Mouse (Mus musculus): ENCODE results near the gene Dnah7a. TPM values are rescaled to one million over a fixed set of nuclear protein-coding genes. Genes with fewer than 3 reads are reported as not detected.
"Not testable (repeated sequence)": the region's sequence is repeated elsewhere in the genome, so short reads cannot be mapped to it uniquely, and the experiment has no call there.

Gene Dnah7a
- total RNA-seq, 4 experiments from 2014 or later = 0.03 to 0.17 TPM; not detected in 2

DNA sequence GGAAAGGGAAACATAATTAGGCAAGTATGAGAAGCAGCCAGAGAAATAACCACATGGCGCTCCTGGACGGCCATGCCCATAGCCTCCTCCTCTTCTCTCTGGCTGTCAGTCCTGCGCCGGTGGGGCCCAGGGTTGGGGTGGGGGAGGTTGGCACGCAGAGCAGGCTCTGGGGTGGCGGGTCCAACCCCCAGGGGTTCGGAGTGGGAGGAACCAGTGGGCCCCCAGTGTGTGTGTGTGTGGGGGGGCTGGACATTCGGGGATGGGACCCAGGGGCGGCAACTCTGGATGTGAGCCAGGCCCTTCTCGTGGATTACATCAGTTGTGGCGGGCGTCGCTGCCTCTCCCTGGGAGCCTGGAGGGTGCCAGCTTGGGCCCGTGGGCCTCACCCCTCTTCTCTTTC is 317.8 kb downstream of the Dnah7a start:
- no peak for DNase-seq (ENCODE audit: low spot score)

DNA sequence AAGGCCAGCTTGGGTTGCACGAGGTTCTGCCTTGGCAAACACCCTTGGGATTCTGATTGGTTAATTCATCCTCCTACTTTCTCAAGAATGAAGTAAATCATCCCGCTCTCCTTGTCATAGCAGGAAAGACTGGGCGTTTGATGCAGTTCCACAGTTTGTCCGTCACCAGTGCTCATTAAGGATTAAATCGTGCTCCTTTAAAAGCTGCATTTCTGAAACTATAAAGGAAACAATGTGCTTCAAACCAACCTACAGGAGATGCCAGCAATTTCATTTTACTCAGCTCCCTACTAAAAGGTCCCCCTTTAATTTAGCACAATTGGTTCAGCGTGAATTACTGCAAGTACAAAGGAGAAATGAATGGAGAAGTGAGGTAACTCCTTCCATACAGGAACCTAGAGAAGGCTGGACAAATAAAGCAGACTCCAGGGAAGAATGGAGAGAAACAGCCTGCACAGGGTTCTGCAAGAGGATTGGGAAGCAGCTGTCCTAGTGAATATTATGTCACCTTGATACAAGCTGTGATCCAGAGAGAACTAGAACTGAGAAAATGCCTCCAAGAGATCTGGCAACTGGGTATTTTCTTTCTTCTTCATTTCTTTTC is 322.4 kb downstream of the Dnah7a start:
- no peak for DNase-seq (ENCODE audit: low spot score)

DNA sequence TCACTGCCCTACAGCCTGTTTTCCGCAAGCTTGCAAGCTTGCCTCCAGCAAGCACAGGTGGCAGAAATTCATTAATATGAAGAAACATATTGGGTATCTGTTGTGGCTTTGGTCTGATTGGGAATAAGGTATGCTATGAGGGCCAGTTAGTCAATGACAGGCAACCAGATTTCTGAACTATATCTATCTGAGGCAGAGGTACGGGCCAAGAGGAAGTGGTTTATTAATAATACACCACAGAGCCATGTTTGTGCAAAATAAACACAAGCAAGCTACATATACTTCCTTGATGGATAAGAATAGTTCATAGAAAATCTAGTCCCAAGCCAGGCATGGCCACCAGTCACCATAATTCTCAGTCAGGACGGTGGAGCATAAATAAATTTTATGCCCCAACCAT is 328.9 kb downstream of the Dnah7a start:
- no peak for DNase-seq (ENCODE audit: low spot score)

DNA sequence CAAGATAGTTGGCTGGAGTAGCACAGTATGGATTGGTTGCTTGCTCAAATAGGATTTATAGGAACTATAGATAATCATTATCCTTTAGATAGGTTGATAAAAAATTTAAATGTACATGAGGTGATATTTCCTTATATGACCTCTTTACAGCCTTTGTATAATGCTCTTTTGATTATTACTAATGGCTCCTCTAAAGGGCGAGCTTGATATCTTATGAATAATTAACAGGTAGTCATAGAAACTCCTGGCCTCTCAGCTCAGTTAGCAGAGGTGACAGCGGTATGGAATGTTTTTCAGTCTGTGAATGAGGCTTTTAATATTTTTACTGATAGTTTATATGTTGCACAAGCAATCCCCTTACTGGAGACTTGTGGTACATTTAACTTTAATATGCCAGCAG is 330.6 kb downstream of the Dnah7a start:
- not testable (repeated sequence) for DNase-seq (ENCODE audit: low spot score)

DNA sequence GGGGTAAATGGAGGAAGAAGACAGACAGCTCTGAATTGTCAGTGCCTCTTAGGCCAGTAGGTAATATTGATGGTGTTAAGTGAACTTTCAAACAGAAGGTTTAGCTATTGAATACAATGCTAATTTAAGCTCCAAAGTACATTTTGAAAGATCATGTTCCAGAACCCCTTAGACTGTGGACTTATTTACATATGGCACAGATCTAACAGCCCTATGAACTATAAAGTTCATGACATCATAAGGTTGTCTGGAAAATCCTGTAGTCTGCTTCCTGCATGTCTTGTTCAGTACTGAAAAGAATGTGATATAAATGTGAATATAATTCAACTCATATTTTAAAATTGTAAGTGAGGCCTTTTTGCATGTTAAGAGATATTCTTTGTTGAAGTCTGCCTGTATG is 347.6 kb downstream of the Dnah7a start:
- no peak for DNase-seq (ENCODE audit: low spot score)

DNA sequence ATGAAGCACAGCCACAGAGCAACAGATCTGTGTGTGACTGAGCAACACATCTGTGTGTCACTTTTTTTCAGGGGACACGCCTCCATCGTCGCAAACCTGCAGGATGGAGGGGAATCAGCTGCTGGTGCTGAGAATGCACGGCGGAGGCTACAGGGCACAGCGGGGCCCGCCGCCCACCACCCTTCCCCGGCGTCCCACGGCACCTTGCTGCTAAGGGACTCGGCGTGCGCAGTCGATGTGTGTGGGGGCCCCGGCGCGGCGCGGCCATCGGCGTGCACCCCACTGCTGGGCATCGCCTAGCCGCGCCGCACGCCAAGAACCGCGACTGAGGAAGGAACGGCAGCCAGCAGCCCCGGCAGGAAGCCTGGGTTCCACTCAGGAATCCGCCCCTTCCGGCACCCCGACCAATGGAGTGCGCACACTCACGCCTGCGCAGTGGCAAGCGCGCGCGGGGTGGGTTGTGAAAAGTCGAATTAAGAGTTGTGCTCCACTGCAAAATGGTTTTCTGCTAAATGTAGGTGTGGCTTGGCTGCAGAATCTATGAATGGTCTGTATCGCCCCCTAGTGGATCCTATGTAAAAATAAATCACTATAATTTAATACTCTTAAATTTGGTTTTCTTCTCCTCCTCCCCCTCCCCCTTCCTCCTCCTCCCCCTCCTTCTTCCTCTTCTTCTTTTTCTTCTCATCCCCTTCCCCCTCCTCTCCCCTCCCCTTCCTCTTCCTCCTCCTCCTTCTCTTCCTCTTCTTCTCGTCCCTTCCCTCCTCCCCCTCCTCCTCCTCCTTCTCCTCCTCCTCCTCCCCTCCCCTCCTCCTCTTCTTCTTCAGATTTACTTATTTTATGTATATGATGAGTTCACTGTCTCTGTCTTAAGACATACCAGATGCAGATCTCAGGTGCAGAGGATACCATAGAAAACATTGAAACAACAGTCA is 354.0 kb downstream of the Dnah7a start, which contains the start of the genes Asdurf, Gm28551 and Asnsd1:
Gene Asdurf, minus strand, starts transcription at position 293 of the 935 bp plus-strand sequence.
Gene Gm28551, minus strand, starts transcription at position 341 of the 935 bp plus-strand sequence.
Gene Asnsd1, minus strand, starts transcription at position 426 of the 935 bp plus-strand sequence.
- DNase-seq (ENCODE audit: low spot score) = peak; percentile 99

Small RNAs within 50 kb of the gene (microRNA-seq; reads per million reads assigned to microRNA genes)
- gene Gm25240 = not detected

Other genes with a start within 250 kb of the Dnah7a start
- gene Stk17b, start 78.4 kb upstream of the Dnah7a start, total RNA-seq (2022) = 10 to 100 TPM in 1 of 4 experiments, 1 to 10 TPM in 3; 8.2 to 11.2 (median 9.7) TPM